Mouse (Mus musculus): ENCODE measurements around the gene Zfp524. TPM values are rescaled to one million over a fixed set of nuclear protein-coding genes. Genes with fewer than 3 reads are reported as not detected.

The Zfp524 gene
- total and polyA plus RNA-seq, 3 experiments = 8.7 to 17.7 (median 9.2) TPM

GRCm38 (mm10) chr7:5029543-5029942, 15.3 kb downstream of the Zfp524 start:
- no peak for TF ChIP-seq CTCF (IDR thresholded peaks at IDR 0.05)
- H3K36me3 ChIP-seq (ENCODE audit: control insufficient read depth, insufficient read depth, low read length) = no peaks in the 10 kb centered on the region
- WGBS = 94% methylated on average over 22 of the region's 22 CpGs

GRCm38 (mm10) chr7:5029946-5030345, 15.7 kb downstream of the Zfp524 start:
- peaks cover 3% of the 10 kb centered on the region for H3K79me2 ChIP-seq (replicated peaks; ENCODE audit: control insufficient read depth, insufficient read depth, low read length)
- H3K36me3 ChIP-seq (ENCODE audit: control insufficient read depth, insufficient read depth, low read length) = no peaks in the 10 kb centered on the region
- no peak for TF ChIP-seq CTCF (IDR thresholded peaks at IDR 0.05)
- TF ChIP-seq POLR2A (IDR thresholded peaks at IDR 0.05; ENCODE audit: insufficient read depth, low read depth, low read length) = no peak
- TF ChIP-seq EP300 (IDR thresholded peaks at IDR 0.05; ENCODE audit: insufficient read depth, low read depth, low read length) = no peak
- H3K27me3 ChIP-seq (ENCODE audit: control insufficient read depth, insufficient read depth, low read length) = no peaks in the 10 kb centered on the region
- H3K9ac ChIP-seq (ENCODE audit: low read depth, low read length) = no peak overlapping the region
- no peak overlapping the region for H3K4me3 ChIP-seq
- no peak overlapping the region for H3K27ac ChIP-seq
- DNase-seq = no peak
- WGBS = 94% methylated on average over 21 of the region's 21 CpGs
- intact Hi-C loops (cut with DNase I) = no loop called here
- no peaks in the 10 kb centered on the region for H3K4me1 ChIP-seq (ENCODE audit: control insufficient read depth, insufficient read depth, low read length)

More at GRCm38 (mm10) chr7:5029543-5029942, 15.3 kb downstream of the Zfp524 start:
- Histone ChIP-seq H3K4me1 (ENCODE audit: control insufficient read depth, insufficient read depth, low read length) (no peaks in the 10 kb centered on the region), H3K4me3 (no peak overlapping the region), H3K79me2 (replicated peaks; ENCODE audit: control insufficient read depth, insufficient read depth, low read length) (peaks cover 3% of the 10 kb centered on the region), H3K27me3 (ENCODE audit: control insufficient read depth, insufficient read depth, low read length) (no peaks in the 10 kb centered on the region), H3K9ac (ENCODE audit: low read depth, low read length) (no peak overlapping the region), H3K27ac (no peak overlapping the region)
- DNase-seq = no peak
- intact Hi-C loops (cut with DNase I) = no loop called here

GRCm38 (mm10) chr7:5030554-5031275, 16.5 kb downstream of the Zfp524 start:
- DNase-seq = no peak
- intact Hi-C loops (cut with DNase I) = no loop called here
- TF ChIP-seq POLR2A (IDR thresholded peaks at IDR 0.05; ENCODE audit: insufficient read depth, low read depth, low read length) = no peak
- TF ChIP-seq EP300 (IDR thresholded peaks at IDR 0.05; ENCODE audit: insufficient read depth, low read depth, low read length) = no peak
- TF ChIP-seq CTCF (IDR thresholded peaks at IDR 0.05) = no peak
- Histone ChIP-seq H3K4me1 (ENCODE audit: control insufficient read depth, insufficient read depth, low read length) (no peaks in the 10 kb centered on the region), H3K9ac (ENCODE audit: low read depth, low read length) (no peak overlapping the region), H3K36me3 (ENCODE audit: control insufficient read depth, insufficient read depth, low read length) (no peaks in the 10 kb centered on the region), H3K27me3 (ENCODE audit: control insufficient read depth, insufficient read depth, low read length) (no peaks in the 10 kb centered on the region), H3K4me3 (no peak overlapping the region), H3K79me2 (replicated peaks; ENCODE audit: control insufficient read depth, insufficient read depth, low read length) (peaks cover 2% of the 10 kb centered on the region; the same call in 1 of the 2 replicates), H3K27ac (no peak overlapping the region)
- 89% methylated on average over 63 of the region's 63 CpGs for WGBS

GRCm38 (mm10) chr7:5031496-5031895, 17.3 kb downstream of the Zfp524 start:
- Histone ChIP-seq H3K27ac (no peak overlapping the region), H3K4me3 (no peak overlapping the region), H3K9ac (ENCODE audit: low read depth, low read length) (no peak overlapping the region), H3K27me3 (ENCODE audit: control insufficient read depth, insufficient read depth, low read length) (no peaks in the 10 kb centered on the region), H3K4me1 (ENCODE audit: control insufficient read depth, insufficient read depth, low read length) (no peaks in the 10 kb centered on the region), H3K79me2 (replicated peaks; ENCODE audit: control insufficient read depth, insufficient read depth, low read length) (peaks cover 2% of the 10 kb centered on the region; the same call in 1 of the 2 replicates), H3K36me3 (ENCODE audit: control insufficient read depth, insufficient read depth, low read length) (no peaks in the 10 kb centered on the region)
- no peak for TF ChIP-seq POLR2A (IDR thresholded peaks at IDR 0.05; ENCODE audit: insufficient read depth, low read depth, low read length)
- no peak for TF ChIP-seq EP300 (IDR thresholded peaks at IDR 0.05; ENCODE audit: insufficient read depth, low read depth, low read length)
- TF ChIP-seq CTCF (IDR thresholded peaks at IDR 0.05) = no peak
- DNase-seq = no peak
- WGBS = 87% methylated on average over 46 of the region's 46 CpGs
- intact Hi-C loops (cut with DNase I) = no loop called here

- no peak for TF ChIP-seq POLR2A (IDR thresholded peaks at IDR 0.05; ENCODE audit: insufficient read depth, low read depth, low read length)
- TF ChIP-seq EP300 (IDR thresholded peaks at IDR 0.05; ENCODE audit: insufficient read depth, low read depth, low read length) = no peak
- TF ChIP-seq CTCF (IDR thresholded peaks at IDR 0.05) = no peak
- H3K4me1 ChIP-seq (ENCODE audit: control insufficient read depth, insufficient read depth, low read length) = no peaks in the 10 kb centered on the region; the same call in 1 of the 2 replicates
- no peaks in the 10 kb centered on the region for H3K27me3 ChIP-seq (ENCODE audit: control insufficient read depth, insufficient read depth, low read length)
- intact Hi-C loops (cut with DNase I) = no loop called here
- no peaks in the 10 kb centered on the region; the same call in 1 of the 2 replicates for H3K36me3 ChIP-seq (ENCODE audit: control insufficient read depth, insufficient read depth, low read length)
- DNase-seq = no peak
- H3K27ac ChIP-seq = no peak within 1 kb of the TSS
- H3K4me3 ChIP-seq = no peak within 1 kb of the TSS
- WGBS = 88% methylated on average over 3 of the region's 3 CpGs
- peaks cover 2% of the 10 kb centered on the region; the same call in 1 of the 2 replicates for H3K79me2 ChIP-seq (replicated peaks; ENCODE audit: control insufficient read depth, insufficient read depth, low read length)
- no peak within 1 kb of the TSS for H3K9ac ChIP-seq (ENCODE audit: low read depth, low read length)
Observed at GRCm38 (mm10) chr7:5033818-5034217, 19.6 kb downstream of the Zfp524 start, which contains the start of gene 4632433K11Rik. Gene 4632433K11Rik, plus strand, starts transcription at chr7:5034118.

GRCm38 (mm10) chr7:5035628-5036027, 21.4 kb downstream of the Zfp524 start:
- DNase-seq = no peak
- intact Hi-C loops (cut with DNase I) = loop anchor here (2.0 kb wide), 1 partner anchor 15 kb away; the partner anchor contains the start of gene Zfp580

More at GRCm38 (mm10) chr7:5035628-5036027, 21.4 kb downstream of the Zfp524 start:
- TF ChIP-seq EP300 (IDR thresholded peaks at IDR 0.05; ENCODE audit: insufficient read depth, low read depth, low read length) (no peak), POLR2A (IDR thresholded peaks at IDR 0.05; ENCODE audit: insufficient read depth, low read depth, low read length) (no peak), CTCF (IDR thresholded peaks at IDR 0.05) (no peak)
- no peaks in the 10 kb centered on the region; the same call in 1 of the 2 replicates for H3K4me1 ChIP-seq (ENCODE audit: control insufficient read depth, insufficient read depth, low read length)
- 94% methylated on average over 17 of the region's 17 CpGs for WGBS
- H3K27me3 ChIP-seq (ENCODE audit: control insufficient read depth, insufficient read depth, low read length) = no peaks in the 10 kb centered on the region
- no peak overlapping the region for H3K9ac ChIP-seq (ENCODE audit: low read depth, low read length)
- no peak overlapping the region for H3K4me3 ChIP-seq
- no peaks in the 10 kb centered on the region for H3K79me2 ChIP-seq (replicated peaks; ENCODE audit: control insufficient read depth, insufficient read depth, low read length)
- H3K27ac ChIP-seq = no peak overlapping the region
- no peaks in the 10 kb centered on the region; the same call in 1 of the 2 replicates for H3K36me3 ChIP-seq (ENCODE audit: control insufficient read depth, insufficient read depth, low read length)

Measured in heart, adult 2 months (tissue).